Mouse (Mus musculus) liver, embryonic 16.5 days (tissue): ENCODE data around the gene Tmeff1. TPM values are rescaled to one million over a fixed set of nuclear protein-coding genes. Genes with fewer than 3 reads are reported as not detected.

Experiments
- ATAC-seq: fragments of 200-750 bp; cut with Nextera tagmentation; 2 replicates; pipeline ENCODE4 v1.8.0; 2017; ENCODE audit warnings: low read depth, mild to moderate bottlenecking, moderate number of reproducible peaks, moderate library complexity
- H3K27ac ChIP-seq: fragments of 300-500 bp; sonication (generic); 2 replicates; pipeline ENCODE4 v1.5.1; 2014; ENCODE audit warnings: mild to moderate bottlenecking, low read length
- H3K27me3 ChIP-seq: fragments of 300-500 bp; sonication (generic); 2 replicates; pipeline ENCODE4 v1.6.1; 2014; ENCODE audit warnings: low read depth, low read length, mixed read lengths; ENCODE audit not compliant: control insufficient read depth, insufficient read depth
- H3K36me3 ChIP-seq: fragments of 300-500 bp; sonication (generic); 2 replicates; pipeline ENCODE4 v1.6.1; 2014; ENCODE audit warnings: mild to moderate bottlenecking; ENCODE audit not compliant: control insufficient read depth, insufficient read depth
- H3K4me1 ChIP-seq: fragments of 300-500 bp; sonication (generic); 2 replicates; pipeline ENCODE4 v1.6.1; 2014; ENCODE audit warnings: low read depth, low read length, mixed read lengths; ENCODE audit not compliant: control insufficient read depth
- H3K4me2 ChIP-seq: fragments of 300-500 bp; sonication (generic); 2 replicates; pipeline ENCODE4 v1.6.1; 2014; ENCODE audit warnings: low read depth, low read length, mixed read lengths
- H3K4me3 ChIP-seq: fragments of 300-500 bp; sonication (generic); 2 replicates; pipeline ENCODE4 v1.5.1; 2014; ENCODE audit warnings: low read depth, mild to moderate bottlenecking, low read length
- H3K9ac ChIP-seq: fragments of 300-500 bp; sonication (generic); 2 replicates; pipeline ENCODE4 v1.6.1; 2014; ENCODE audit warnings: low read depth, low read length
- H3K9me3 ChIP-seq: fragments of 300-500 bp; sonication (generic); replicated peaks from 2 replicates; pipeline ENCODE4 v1.6.1; 2016; ENCODE audit warnings: low read length; ENCODE audit not compliant: control insufficient read depth
- WGBS: fragments of 180-500 bp; shearing (Covaris S2); extraction: QIAGEN DNeasy Blood & Tissue Kit; methylation state at CpG from one replicate; pipeline ENCODE4 v1.1.7; 2014; ENCODE audit not compliant: insufficient replicate concordance; 5-methylcytosine and 5-hydroxymethylcytosine counted together
- polyA plus RNA-seq: library from polyadenylated mRNA; unstranded; fragments of >200 nt; fragmentation: Nextera tagmentation; extraction: Ambion mirVana; gene quantifications from 2 replicates; pipeline ENCODE4 v1.2.1, GENCODE M21; 2015

The Tmeff1 gene
- polyA plus RNA-seq, 1 experiment from 2014 or later: 0.12 TPM

GRCm38 (mm10) chr4:48624961-48625360, 40.0 kb downstream of the Tmeff1 start:
- H3K9me3 ChIP-seq: no peaks in the 10 kb centered on the region
- no peaks in the 10 kb centered on the region for H3K27me3 ChIP-seq
- no peak overlapping the region for H3K27ac ChIP-seq
- H3K9ac ChIP-seq: no peak overlapping the region
- no peak overlapping the region for H3K4me2 ChIP-seq
- ATAC-seq: no peak
- no peak overlapping the region for H3K4me3 ChIP-seq
- H3K4me1 ChIP-seq: no peaks in the 10 kb centered on the region
- WGBS: 73% methylated on average over 6 of the region's 6 CpGs
- no peaks in the 10 kb centered on the region for H3K36me3 ChIP-seq

- no peak for ATAC-seq
- Histone ChIP-seq H3K27ac (no peak overlapping the region), H3K4me3 (no peak overlapping the region), H3K4me2 (no peak overlapping the region), H3K27me3 (no peaks in the 10 kb centered on the region), H3K36me3 (no peaks in the 10 kb centered on the region), H3K9ac (no peak overlapping the region), H3K4me1 (no peaks in the 10 kb centered on the region), H3K9me3 (no peaks in the 10 kb centered on the region)
- WGBS: 72% methylated on average over 9 of the region's 9 CpGs
Measured at GRCm38 (mm10) chr4:48625836-48626235, 40.9 kb downstream of the Tmeff1 start.

- ATAC-seq: no peak
- Histone ChIP-seq H3K4me3 (no peak overlapping the region), H3K4me2 (no peak overlapping the region), H3K9ac (no peak overlapping the region), H3K4me1 (no peaks in the 10 kb centered on the region), H3K27ac (no peak overlapping the region), H3K9me3 (no peaks in the 10 kb centered on the region), H3K27me3 (no peaks in the 10 kb centered on the region), H3K36me3 (no peaks in the 10 kb centered on the region)
- 85% methylated on average over 13 of the region's 13 CpGs for WGBS
Measured at GRCm38 (mm10) chr4:48629445-48629844, 44.5 kb downstream of the Tmeff1 start.

GRCm38 (mm10) chr4:48633529-48633928, 48.6 kb downstream of the Tmeff1 start:
- Histone ChIP-seq H3K27me3 (no peaks in the 10 kb centered on the region), H3K4me3 (no peak overlapping the region), H3K4me2 (no peak overlapping the region), H3K9me3 (no peaks in the 10 kb centered on the region), H3K9ac (no peak overlapping the region), H3K4me1 (no peaks in the 10 kb centered on the region), H3K36me3 (no peaks in the 10 kb centered on the region), H3K27ac (no peak overlapping the region)
- WGBS: 60% methylated on average over 6 of the region's 6 CpGs
- ATAC-seq: no peak

- H3K4me3 ChIP-seq: no peak overlapping the region
- no peaks in the 10 kb centered on the region for H3K27me3 ChIP-seq
- H3K4me1 ChIP-seq: no peaks in the 10 kb centered on the region
- WGBS: 55% methylated on average over 2 of the region's 2 CpGs
- no peaks in the 10 kb centered on the region for H3K9me3 ChIP-seq
- H3K27ac ChIP-seq: no peak overlapping the region
- H3K36me3 ChIP-seq: no peaks in the 10 kb centered on the region
- H3K9ac ChIP-seq: no peak overlapping the region
- H3K4me2 ChIP-seq: no peak overlapping the region
- no peak for ATAC-seq
Measured at GRCm38 (mm10) chr4:48634058-48634457, 49.1 kb downstream of the Tmeff1 start.

GRCm38 (mm10) chr4:48636831-48637230, 51.9 kb downstream of the Tmeff1 start:
- Histone ChIP-seq H3K4me2 (no peak overlapping the region), H3K9ac (no peak overlapping the region), H3K4me3 (no peak overlapping the region), H3K27ac (no peak overlapping the region), H3K36me3 (no peaks in the 10 kb centered on the region), H3K27me3 (no peaks in the 10 kb centered on the region), H3K9me3 (no peaks in the 10 kb centered on the region), H3K4me1 (no peaks in the 10 kb centered on the region)
- no peak for ATAC-seq
- 81% methylated on average over 13 of the region's 13 CpGs for WGBS

DNA sequence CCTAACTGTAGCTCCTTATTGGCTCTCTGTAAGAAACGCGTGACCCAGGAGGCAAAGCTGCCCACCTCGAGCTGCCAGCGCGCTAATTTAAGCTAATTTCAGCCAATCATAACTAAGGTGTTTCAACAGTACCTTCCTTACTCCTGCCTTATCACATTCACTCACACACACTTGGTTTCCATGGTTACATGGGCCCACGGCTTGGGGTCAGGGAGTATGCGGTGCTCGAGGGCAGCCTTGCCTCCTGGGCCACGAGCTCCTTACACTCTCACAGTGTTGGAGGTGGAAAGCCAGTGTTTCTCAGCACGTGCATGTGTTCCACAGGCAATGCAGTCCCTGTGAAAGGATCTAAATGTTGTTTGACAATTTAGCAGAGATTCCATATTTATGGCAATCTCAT, 53.2 kb downstream of the Tmeff1 start:
- H3K9me3 ChIP-seq: no peaks in the 10 kb centered on the region
- no peaks in the 10 kb centered on the region for H3K36me3 ChIP-seq
- no peak overlapping the region for H3K27ac ChIP-seq
- no peak for ATAC-seq
- WGBS: 67% methylated on average over 10 of the region's 10 CpGs
- H3K4me2 ChIP-seq: no peak overlapping the region
- H3K9ac ChIP-seq: no peak overlapping the region
- no peaks in the 10 kb centered on the region for H3K27me3 ChIP-seq
- H3K4me1 ChIP-seq: no peaks in the 10 kb centered on the region
- no peak overlapping the region for H3K4me3 ChIP-seq

DNA sequence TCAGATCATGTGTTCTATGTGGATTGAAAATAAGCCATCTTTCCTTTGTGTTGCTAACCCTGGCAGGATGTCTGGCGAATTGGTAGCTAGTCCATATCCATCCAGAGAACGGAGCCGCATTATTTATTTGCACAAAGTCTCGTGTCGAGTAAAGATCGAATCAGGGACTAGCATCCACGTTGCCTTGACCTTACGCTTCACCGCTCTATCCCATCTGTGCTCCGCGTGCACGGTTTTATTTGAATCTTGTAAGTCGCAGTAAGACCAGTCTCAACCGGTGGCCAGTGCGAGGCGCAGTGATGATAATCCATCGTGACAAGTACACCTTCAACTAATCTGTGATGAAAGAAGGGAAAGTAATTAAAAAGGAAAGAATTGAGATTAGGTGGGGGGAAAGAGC, 54.5 kb downstream of the Tmeff1 start:
- ATAC-seq: no peak
- H3K27ac ChIP-seq: no peak overlapping the region
- H3K27me3 ChIP-seq: no peaks in the 10 kb centered on the region
- no peak overlapping the region for H3K4me2 ChIP-seq
- no peaks in the 10 kb centered on the region for H3K4me1 ChIP-seq
- H3K36me3 ChIP-seq: no peaks in the 10 kb centered on the region
- WGBS: 83% methylated on average over 17 of the region's 17 CpGs
- H3K4me3 ChIP-seq: no peak overlapping the region
- no peak overlapping the region for H3K9ac ChIP-seq
- no peaks in the 10 kb centered on the region for H3K9me3 ChIP-seq

- Histone ChIP-seq H3K4me1 (no peaks in the 10 kb centered on the region), H3K4me2 (no peak overlapping the region), H3K36me3 (no peaks in the 10 kb centered on the region), H3K4me3 (no peak overlapping the region), H3K27me3 (no peaks in the 10 kb centered on the region), H3K9ac (no peak overlapping the region), H3K27ac (no peak overlapping the region), H3K9me3 (no peaks in the 10 kb centered on the region)
- WGBS: 72% methylated on average over 6 of the region's 6 CpGs
- ATAC-seq: no peak
Measured at GRCm38 (mm10) chr4:48643801-48644200, 58.8 kb downstream of the Tmeff1 start.

DNA sequence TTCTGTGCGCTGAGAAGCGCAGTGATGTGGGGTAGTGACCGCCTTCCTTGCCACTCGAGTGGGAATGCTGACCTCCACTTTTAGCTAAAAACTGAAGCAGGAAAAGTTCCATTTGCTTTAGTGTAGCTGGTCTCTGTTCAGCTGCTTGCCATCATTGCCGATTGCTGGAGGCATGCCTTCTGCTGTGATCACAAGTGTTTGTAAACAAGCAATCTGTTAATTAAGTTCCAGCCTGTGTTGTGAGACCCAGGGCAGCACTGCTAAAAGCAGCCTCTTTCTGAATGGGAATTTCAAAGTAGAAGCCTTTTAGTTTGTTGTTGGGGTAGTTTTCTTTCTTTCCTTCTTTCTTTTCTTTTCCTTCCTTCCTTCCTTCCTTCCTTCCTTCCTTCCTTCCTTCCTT, 61.2 kb downstream of the Tmeff1 start:
- 78% methylated on average over 5 of the region's 5 CpGs for WGBS
- Histone ChIP-seq H3K4me2 (no peak overlapping the region), H3K9ac (no peak overlapping the region), H3K9me3 (no peaks in the 10 kb centered on the region), H3K27me3 (no peaks in the 10 kb centered on the region), H3K36me3 (no peaks in the 10 kb centered on the region), H3K4me1 (no peaks in the 10 kb centered on the region), H3K4me3 (no peak overlapping the region), H3K27ac (no peak overlapping the region)
- no peak for ATAC-seq
